Mouse (Mus musculus) embryo, embryonic 11.5 days (tissue): ENCODE data around the gene Dnah9.

ENCODE experiments used
- DNase-seq: peaks from one replicate; pipeline ENCODE4 v3.0.0-alpha.2; 2012; ENCODE audit warnings: low read depth, low spot score

The Dnah9 gene

GRCm38 (mm10) chr11:66167801-66168651 lies at the start of gene Dnah9:
Gene Dnah9 (minus strand): TSS chr11:66168551.
- DNase-seq, result peak; percentile 71

- DNase-seq, result no peak
These were observed 20.4 kb upstream of the Dnah9 start for GRCm38 (mm10) chr11:66188627-66189287.

DNA sequence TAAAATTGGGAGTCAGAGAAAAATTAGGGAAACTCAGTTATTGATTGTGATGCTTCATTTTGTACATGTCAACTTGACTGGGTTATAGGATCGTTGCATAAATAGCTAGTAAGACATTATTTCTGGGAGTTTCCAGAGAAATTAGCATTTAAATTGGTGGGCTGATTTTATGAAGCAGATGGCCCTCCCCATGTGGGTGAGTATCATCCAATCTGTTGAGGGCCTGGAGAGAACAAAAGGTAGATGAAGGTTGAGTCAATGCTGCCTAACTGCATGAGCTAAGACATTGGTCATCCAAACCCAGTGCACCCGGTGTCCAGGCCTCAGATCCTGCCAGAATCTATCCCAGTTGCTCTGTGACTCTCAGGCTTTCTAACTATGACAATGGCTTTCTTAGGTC lies 19.8 kb upstream of the Dnah9 start:
- no peak for DNase-seq

DNA sequence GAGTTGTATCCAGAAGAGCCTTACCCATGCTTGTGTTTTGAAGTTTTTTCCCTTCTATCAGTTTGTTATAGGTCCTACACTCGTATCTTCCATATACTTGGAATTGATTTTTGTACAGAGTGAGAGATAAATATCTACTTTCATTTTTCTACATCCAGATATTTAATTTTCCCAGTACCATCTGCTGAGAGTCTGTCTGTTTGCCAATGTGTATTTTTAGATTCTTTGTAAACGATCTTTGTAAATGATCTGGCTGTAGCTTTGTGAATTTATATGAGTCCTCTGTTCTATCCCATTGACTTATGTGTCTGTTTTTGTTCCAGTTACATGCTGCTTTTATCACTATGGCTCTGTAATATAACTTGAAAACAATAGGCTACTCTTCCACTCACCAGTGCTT lies 9.4 kb upstream of the Dnah9 start:
- DNase-seq, result no peak

DNA sequence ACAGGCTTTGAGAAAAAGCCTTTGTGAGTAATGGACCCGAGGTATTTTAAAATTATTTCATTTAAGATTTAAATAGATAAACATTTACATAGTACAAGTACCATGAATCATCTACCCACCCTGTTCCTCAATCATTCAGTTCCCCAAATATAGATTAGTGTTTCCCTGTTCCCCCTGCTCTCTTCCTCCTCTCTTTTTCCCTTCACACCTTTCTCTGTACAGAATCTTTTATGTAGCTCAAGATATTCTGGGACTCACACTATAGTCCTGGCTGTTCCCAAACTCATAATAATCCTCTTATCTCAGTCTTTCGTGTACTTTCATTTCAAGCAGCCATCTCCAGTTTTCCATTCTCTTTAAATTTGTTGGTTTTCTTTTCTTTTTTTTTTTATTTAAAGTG lies 4.3 kb downstream of the Dnah9 start:
- DNase-seq, result no peak

DNA sequence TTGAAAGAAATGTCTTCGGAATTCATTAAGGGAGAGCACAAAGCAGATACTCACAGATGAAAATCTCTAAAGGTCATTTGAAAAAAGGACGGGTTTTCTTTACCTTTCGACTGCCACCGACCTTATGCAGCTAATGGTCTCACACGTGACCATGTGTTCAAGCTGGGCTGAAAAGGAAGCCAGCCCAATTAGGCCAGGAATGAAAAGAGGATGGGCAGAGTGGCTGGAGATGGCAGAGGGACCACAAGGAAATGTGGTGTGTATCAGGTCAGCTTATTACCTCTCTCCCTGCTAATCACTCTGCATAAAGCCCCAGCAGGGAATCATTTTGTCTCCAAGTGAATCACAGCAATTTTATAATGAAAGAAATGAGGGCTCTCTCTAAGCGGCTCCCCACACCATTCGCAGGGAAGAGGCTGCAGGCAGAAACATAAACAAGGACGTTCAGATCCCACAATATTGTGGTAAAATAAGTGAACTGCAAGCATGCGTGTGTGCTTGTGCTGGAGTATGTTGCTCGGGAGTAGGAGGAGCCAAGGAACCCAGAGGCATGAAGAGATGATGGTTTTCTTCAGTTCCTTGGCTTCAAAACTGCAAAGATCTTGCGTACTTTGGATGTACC lies 27.6 kb downstream of the Dnah9 start:
- no peak for DNase-seq

GRCm38 (mm10) chr11:66134826-66135225 lies 33.5 kb downstream of the Dnah9 start:
- DNase-seq, result no peak

DNA sequence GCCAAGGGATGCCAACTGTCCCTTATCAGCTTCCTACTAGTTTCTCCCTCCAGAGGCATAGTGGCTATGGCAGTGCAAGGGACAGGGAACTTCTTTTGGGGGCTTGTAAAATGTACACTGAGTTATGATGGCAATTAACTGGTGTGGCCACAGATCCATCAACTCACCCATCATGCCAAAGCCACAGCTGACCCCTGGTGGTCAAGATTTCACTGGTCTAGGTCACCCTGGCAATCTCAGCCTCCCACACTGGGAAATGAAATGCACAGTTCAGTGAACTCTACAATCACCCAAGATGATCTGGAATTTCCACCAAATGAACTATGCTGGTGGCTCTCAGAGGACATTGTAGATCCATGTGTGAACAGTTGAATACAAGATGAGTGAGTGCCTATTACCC lies 42.2 kb downstream of the Dnah9 start:
- no peak for DNase-seq

- no peak for DNase-seq
These were observed 43.9 kb downstream of the Dnah9 start for GRCm38 (mm10) chr11:66124496-66124895.

DNA sequence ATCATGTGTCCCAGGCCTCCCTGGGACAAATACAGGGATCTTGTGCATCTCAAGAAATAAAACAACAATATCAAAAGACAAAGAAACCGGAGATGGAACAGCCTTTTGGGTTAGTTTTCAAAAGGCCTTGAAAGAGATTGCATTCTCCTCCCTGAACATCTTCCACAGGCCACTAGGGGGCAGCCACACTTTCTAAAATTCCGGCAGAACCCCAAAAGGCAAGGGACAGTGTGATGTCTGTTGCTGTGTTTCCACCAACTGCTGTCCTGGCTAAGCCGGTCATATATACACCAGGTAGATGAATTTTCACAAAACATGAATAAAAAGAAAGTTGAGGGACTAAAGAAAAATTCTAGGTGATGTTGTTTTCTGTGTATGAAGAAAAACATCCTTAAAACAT lies 46.3 kb downstream of the Dnah9 start:
- DNase-seq, result peak; percentile 36

DNA sequence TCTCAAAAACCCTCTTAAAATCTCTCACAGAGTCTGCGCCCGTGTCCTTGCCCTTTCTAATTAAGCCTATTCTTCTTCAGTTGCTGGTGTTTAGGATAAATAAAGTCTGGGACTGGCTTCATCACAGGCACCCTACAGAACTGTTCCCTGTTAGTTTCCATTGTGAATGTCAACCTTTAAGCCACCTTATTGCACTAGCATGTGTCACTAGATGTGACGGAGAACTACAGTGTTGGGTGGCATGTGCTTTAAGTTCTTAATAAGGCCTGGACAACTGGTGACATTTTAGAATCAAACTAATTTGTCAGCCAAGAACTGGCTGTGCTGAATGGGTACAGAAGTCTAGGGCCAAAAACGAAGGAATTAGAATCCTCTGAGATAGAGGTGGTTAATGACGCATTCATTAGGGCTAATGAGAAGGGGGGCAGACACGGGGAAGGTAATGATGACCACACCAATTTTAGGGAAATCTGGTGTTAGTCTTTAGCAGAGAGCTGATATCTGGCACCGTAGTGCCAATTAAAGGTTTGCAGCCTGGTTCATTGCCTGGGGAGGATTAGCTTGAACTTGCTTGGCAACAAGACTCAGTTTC lies 84.6 kb downstream of the Dnah9 start:
- DNase-seq, result no peak

DNA sequence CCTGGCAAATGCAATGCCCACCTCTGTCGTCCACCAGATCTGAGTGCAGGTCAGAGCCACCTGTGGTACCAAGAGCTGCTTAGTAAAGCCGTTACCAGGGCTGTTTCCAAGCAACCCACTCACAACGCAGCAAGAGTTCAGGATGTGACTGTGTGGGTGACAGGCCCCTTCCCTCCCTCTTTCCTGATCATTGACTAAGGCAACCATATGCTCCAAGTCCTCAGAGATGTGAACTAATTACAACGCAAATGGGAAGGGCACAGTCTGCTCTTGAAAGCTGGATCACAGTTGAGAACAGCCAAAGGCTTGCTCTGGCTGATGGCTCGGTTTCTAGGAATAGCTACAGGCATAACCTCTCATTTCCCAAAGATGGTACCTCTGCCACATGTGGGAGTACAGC lies 95.4 kb downstream of the Dnah9 start:
- DNase-seq, result no peak

DNA sequence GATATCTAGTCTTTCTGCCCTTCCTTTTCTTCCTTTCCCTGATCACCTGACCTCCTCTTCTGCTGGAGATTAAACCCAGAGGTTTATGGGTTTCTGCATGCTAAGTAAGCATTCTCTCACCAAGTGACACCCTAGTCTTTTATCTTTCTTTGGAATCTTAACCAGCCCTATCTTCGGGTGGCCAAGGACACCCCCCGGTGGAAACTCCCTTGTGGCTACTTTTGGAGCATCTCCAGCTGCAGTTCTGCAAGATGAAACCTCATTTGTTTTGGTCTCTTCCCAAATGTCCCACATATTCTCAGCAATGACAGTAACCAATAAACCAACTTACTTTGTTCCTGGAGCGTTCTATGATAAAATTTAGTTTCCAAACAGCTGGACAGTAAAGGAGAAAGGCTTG lies 109.4 kb downstream of the Dnah9 start:
- no peak for DNase-seq

- DNase-seq, result no peak
These were observed 117.1 kb downstream of the Dnah9 start for GRCm38 (mm10) chr11:66051294-66051693.

GRCm38 (mm10) chr11:66049146-66049545 lies 119.2 kb downstream of the Dnah9 start:
- no peak for DNase-seq

- DNase-seq, result no peak
These were observed 121.7 kb downstream of the Dnah9 start for GRCm38 (mm10) chr11:66046594-66047193.

DNA sequence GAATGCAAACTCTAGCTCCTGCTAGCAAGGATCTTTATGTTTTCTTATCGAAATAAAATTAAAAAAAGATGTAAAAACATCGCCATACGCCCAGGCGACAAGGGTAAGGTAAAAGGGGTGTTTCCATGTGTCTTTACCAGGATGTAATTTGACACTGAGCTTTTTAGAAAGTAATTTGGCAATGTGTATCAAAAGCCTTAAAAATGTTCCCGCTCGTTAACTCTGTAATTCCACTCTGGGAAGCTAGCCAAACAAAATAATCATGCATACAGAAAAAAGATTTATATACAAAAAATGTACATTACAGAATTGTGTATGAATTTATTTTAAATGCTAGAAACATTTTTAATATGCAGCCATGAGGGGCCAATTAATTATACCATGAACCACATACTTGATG lies 124.7 kb downstream of the Dnah9 start:
- no peak for DNase-seq

- no peak for DNase-seq
These were observed 125.8 kb downstream of the Dnah9 start for GRCm38 (mm10) chr11:66042531-66042930.

- DNase-seq, result no peak
These were observed 142.6 kb downstream of the Dnah9 start for GRCm38 (mm10) chr11:66025728-66026127.

DNA sequence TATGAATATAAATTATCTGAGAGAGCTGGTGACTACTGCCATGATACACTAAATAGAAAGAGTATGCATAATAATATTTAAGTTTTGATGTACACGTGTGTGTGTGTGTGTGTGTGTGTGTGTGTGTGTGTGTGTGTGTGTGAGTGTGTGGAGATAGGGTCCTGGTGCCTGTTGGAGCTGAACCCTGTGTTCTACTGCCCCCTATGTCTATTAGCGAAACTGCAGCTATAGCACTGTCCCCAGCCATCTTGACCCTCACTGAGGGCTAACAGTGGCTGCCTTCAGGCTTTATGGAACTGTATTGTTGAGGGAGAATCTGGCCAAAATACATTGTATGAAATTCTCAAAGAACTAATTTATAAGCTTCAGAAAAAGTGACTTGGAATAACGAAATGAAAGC lies 192.5 kb downstream of the Dnah9 start:
- DNase-seq, result no peak

GRCm38 (mm10) chr11:65930796-65931195 lies 237.6 kb downstream of the Dnah9 start:
- DNase-seq, result no peak

GRCm38 (mm10) chr11:65930359-65930758 lies 238.0 kb downstream of the Dnah9 start:
- DNase-seq, result no peak
